Mouse (Mus musculus) hematopoietic multipotent progenitor cell, adult 10-12 weeks (in vitro differentiated cells): ENCODE data around the gene Dagla. TPM values are rescaled to one million over a fixed set of nuclear protein-coding genes. Genes with fewer than 3 reads are reported as not detected.

ENCODE experiments used
- polyA plus RNA-seq: library from polyadenylated mRNA; stranded (reverse); fragments of >175 nt; gene quantifications from 2 replicates; pipeline ENCODE4 v1.2.3, GENCODE M21; 2012; ENCODE audit warnings: low replicate concordance

Dagla gene
- 0.98 and 1.4 TPM in 2 replicates for polyA plus RNA-seq

GRCm38 (mm10) chr19:10304810-10305544 lies at the start of gene Dagla:
TSS of gene Dagla (minus strand) at chr19:10304877.

GRCm38 (mm10) chr19:10240654-10241305 lies 63.9 kb downstream of the Dagla start, which contains the start of gene Myrf:
TSS of gene Myrf (minus strand) at chr19:10240748.

GRCm38 (mm10) chr19:10203848-10204615 lies 100.6 kb downstream of the Dagla start, which contains the start of the genes Tmem258 and Fen1:
TSS of gene Tmem258 (plus strand) at chr19:10204014.
TSS of gene Fen1 (minus strand) at chr19:10204169.

Other genes starting within 250 kb of the Dagla start
- gene Fads2, start 203.1 kb downstream of the Dagla start, polyA plus RNA-seq, result 6.4 and 8.0 TPM in 2 replicates
- 22.7 and 28.9 TPM in 2 replicates for gene Fads1, start 122.0 kb downstream of the Dagla start, polyA plus RNA-seq
- 7.9 and 23.8 TPM in 2 replicates for gene Tmem258, start 100.9 kb downstream of the Dagla start, polyA plus RNA-seq
- 8.9 and 33.0 TPM in 2 replicates for gene Fen1, start 100.7 kb downstream of the Dagla start, polyA plus RNA-seq
- 0.21 TPM in 2 replicates for gene Myrf, start 64.1 kb downstream of the Dagla start, polyA plus RNA-seq
- 0.02 and 0.26 TPM in 2 replicates for gene Syt7, start 84.2 kb upstream of the Dagla start, polyA plus RNA-seq
- 0.07 TPM in 1 of 2 replicates, not detected in the other for gene Lrrc10b, start 152.6 kb upstream of the Dagla start, polyA plus RNA-seq
- gene Ppp1r32, start 178.1 kb upstream of the Dagla start, polyA plus RNA-seq, result 0.96 and 3.8 TPM in 2 replicates
- gene Cpsf7, start 220.4 kb upstream of the Dagla start, polyA plus RNA-seq, result 30.0 and 84.1 TPM in 2 replicates
- gene Sdhaf2, start 221.3 kb upstream of the Dagla start, polyA plus RNA-seq, result 6.4 and 8.7 TPM in 2 replicates